Mouse (Mus musculus): ENCODE measurements around the gene Fpgt.
A peak's percentile ranks its signal among the peaks of the same experiment; 100 is the strongest.

The Fpgt gene

DNA sequence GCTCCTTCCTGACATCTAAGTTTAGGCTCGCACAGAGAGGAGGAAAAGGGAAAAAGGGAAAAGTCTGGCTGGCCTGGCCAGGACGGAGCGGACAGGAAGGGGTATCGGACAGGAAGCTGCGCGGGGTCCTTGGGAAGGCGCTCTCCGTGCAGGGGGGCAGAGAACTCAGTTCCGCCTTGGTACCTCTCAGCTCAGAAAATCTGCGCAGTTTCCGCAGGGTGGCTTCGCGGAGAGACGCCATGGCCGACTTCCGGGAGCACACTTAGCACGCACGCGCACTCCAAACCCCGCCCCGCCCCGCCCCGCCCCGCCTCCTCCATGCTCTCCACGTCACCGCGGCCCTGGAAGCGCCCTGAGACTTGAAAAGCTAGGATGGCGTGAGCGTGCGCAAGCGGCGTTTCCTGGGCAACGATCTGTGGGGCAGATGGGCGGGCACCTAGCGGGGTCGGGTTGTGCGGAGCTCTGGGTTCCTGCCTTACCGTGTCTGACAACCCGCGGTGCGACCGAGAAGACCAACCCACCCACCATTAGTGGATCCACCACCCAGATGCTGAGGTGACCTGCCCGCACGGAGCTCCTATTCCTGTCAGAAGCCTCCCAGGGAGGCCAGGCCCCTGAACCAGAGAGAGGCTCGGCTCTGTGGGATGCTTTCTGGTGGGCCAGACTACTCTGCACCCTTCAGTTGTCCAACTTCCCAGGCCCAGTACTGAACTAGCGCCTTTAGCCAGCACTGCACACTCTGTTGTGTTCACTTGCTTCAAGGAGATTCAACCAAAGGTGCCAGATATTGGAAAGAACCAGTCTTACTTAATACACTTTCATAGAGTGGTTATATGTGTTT is at the start of gene Fpgt, which contains the start of gene Lrriq3:
Gene Fpgt (minus strand): TSS at position 288 of the 841 bp plus-strand sequence.
Gene Lrriq3 (plus strand): TSS at position 319 of the 841 bp plus-strand sequence.
- peak; percentile 76 for DNase-seq (ENCODE audit: low spot score)

DNA sequence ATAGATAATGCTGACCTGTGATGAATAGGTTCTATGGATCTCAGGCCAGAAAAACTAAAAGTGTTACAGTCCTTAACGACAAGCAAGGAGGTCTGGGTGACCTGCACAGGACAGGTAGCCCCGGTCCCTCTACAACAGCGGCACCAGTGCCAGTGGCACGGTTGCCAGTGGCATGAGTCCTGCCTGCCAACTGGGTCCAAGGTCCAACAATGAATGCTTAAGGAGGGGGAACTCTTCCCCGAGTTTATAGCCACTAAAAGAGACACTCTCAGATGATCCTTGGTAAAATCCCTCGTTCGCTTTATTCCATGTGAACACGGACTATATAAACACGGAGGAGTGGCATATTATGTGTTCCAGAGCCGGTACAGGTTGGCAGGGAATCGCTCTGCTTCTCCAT is 47.8 kb upstream of the Fpgt start:
- DNase-seq (ENCODE audit: low spot score) = no peak

DNA sequence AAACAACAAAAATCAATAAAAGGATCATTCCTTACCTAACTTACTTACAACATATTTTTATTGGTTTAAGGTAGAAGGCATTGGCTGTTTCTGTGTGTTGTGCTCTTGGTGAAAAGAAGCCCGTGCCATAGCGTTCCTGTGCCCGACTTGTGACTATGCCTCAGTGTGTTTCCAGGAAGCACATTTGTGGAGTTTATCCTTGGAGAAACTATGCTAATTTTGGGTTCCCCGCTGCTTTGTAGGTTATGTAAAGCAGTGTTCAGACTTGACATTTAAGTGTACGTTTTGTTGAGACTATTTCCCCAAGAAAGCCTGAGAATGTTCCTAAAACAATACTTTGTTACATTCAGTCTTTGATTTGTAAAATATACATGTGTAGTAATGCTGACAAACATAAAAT is 44.5 kb upstream of the Fpgt start:
- DNase-seq (ENCODE audit: low spot score) = no peak

DNA sequence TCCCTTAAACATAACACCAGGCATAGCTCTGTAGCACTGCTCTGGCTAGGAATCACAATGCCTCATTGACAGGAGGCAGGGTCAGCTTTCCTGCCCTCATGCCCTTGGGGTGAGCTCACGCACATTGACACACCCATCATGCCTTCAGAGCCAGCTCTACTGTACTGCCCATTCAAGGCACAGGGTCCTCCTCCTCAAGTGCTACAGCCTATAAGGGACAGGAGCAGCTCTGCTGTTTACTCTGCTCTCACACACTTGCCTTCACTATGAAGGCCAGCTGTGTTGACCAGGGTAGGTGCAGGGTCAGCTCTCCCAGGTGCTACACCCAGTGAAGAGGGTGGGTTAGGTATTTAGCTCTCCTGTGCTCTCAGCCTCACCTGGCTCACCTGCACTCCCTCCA is 12.8 kb upstream of the Fpgt start:
- no peak for DNase-seq (ENCODE audit: low spot score)

DNA sequence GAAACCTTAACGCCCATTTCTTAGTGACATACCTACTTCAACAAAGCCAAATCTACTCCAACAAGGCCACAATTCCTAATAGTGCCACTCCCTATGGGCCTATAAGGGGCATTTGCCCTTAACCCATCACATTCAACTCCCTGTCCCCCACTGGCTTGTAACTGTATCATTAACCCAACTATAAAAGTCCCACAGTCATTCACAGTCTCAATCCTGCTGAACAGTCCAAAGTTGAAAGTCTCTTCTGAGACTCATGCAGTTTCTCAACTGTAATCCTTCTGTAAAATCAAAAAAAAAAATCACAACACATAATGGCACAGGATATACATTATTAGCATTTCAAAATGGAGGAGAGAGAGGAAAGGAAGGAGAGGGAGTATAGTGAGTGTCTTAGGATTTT is 6.1 kb upstream of the Fpgt start:
- DNase-seq (ENCODE audit: low spot score) = no peak

DNA sequence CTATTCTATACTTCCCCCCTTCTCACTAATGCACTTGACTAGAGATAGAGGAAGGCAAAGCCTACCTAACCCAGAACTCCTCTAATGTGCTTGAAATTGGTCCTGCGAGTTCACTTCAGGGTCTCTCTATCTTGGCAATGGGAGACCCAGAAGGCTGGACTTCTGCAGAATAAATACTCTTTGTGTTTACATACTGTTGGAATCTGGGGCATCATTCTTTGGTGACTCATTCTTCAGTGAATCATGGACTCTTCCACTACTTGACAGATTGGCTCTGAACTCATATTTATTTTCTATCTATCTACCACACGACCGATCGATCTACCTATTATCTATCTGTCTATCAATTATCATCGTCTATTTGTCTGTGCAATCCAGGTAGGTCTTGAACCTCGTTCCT is 1.1 kb downstream of the Fpgt start:
- DNase-seq (ENCODE audit: low spot score) = no peak

DNA sequence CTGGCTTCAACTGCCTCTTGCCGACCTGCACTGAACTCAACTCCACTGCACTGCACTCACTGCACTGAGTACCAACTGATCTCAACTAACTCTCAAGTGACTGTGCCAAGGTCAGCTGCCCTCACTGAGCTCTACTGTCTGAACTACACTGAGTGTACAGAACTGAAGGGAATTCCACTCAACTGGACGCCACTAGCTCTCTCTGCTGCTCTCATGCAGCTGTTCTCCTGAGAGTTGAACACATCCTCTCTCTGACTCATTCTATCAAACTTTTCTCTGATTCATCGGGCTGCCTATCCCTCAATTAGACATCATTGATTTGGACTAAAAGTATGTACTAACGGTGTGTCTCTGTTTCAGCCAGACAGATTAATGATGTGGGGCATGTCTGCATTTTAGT is 15.3 kb downstream of the Fpgt start:
- no peak for DNase-seq (ENCODE audit: low spot score)

- no peak for DNase-seq (ENCODE audit: low spot score)
Observed at GRCm38 (mm10) chr3:155059449-155059822, 33.8 kb downstream of the Fpgt start.

GRCm38 (mm10) chr3:155058800-155059448 is 34.3 kb downstream of the Fpgt start:
- DNase-seq (ENCODE audit: low spot score) = no peak

DNA sequence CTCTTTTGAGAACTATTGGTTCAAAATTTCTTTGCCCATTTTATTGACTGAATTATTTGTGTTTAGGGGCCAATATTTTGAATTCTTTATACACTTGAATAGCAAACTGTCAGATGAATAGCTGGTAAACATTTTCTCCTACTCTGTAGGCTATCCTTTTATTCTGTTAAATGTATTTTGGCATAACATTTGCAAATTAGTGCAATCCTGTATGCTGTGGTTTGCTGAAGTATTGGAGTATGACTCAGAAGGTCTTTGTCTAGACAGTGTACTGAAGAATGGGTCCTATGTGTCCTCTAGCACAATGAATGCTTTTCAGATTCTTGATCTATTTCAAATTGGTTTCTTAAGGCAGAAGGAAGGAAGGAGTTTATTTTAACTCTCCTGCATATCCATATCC is 35.6 kb downstream of the Fpgt start:
- no peak for DNase-seq (ENCODE audit: low spot score)

- DNase-seq (ENCODE audit: low spot score) = no peak
Observed at GRCm38 (mm10) chr3:155056606-155057005, 36.6 kb downstream of the Fpgt start.

GRCm38 (mm10) chr3:155055231-155055916 is 37.8 kb downstream of the Fpgt start, which contains the start of gene Tnni3k:
Gene Tnni3k, minus strand, starts transcription at chr3:155055407.
- DNase-seq (ENCODE audit: low spot score) = no peak

GRCm38 (mm10) chr3:155053189-155053588 is 40.0 kb downstream of the Fpgt start:
- DNase-seq (ENCODE audit: low spot score) = no peak

DNA sequence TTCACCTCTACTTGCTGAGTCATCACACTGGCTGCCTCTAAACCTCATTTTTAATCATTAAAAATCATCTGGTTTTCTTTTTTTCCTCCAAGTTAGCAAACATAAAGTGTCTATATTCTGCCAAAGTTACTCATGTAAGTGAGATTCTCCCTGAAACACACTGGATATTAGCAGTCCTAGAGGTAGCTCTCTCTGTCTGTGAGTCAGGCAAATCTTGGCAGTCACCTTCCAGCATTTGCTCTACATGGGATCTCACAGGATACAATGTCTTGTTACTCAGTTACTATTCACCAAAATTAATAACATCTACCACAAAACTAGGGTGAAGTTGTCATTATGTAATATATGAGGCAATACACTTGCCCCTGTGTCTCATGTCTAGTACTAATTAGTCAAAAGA is 41.2 kb downstream of the Fpgt start:
- no peak for DNase-seq (ENCODE audit: low spot score)

GRCm38 (mm10) chr3:155039012-155039836 is 54.0 kb downstream of the Fpgt start:
- DNase-seq (ENCODE audit: low spot score) = no peak
